Mouse (Mus musculus) thymus, postnatal 25 days (tissue): ENCODE measurements around the gene Lrrc59.
"Not testable (repeated sequence)": the region's sequence is repeated elsewhere in the genome, so short reads cannot be mapped to it uniquely, and the experiment has no call there.

Experiments
- DNase-seq: peaks from one replicate; pipeline ENCODE4 v3.0.0; 2022

Lrrc59 gene

DNA sequence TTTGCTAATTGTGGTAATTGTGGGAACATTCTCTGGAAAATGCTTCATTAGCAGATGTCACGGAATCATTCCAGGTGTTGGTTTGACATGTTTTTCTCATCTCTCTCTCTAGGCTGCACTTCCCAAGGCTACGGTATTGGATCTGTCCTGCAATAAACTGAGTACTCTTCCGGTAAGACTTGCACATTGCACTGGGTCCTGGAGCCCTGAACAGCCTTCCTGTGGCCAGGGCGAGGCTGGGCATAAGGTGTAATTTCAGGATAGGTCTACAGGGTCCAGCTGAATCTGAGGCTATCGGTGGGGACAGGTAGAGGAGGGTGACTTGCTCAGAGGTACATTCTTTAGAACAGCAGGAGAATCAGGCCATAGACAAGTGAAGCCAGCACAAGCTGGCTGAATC is 2.4 kb downstream of the Lrrc59 start:
- DNase-seq, result no peak

- DNase-seq, result no peak
These were observed 3.4 kb downstream of the Lrrc59 start for GRCm38 (mm10) chr11:94632988-94633387.

GRCm38 (mm10) chr11:94634431-94634830 is 4.9 kb downstream of the Lrrc59 start:
- no peak for DNase-seq

DNA sequence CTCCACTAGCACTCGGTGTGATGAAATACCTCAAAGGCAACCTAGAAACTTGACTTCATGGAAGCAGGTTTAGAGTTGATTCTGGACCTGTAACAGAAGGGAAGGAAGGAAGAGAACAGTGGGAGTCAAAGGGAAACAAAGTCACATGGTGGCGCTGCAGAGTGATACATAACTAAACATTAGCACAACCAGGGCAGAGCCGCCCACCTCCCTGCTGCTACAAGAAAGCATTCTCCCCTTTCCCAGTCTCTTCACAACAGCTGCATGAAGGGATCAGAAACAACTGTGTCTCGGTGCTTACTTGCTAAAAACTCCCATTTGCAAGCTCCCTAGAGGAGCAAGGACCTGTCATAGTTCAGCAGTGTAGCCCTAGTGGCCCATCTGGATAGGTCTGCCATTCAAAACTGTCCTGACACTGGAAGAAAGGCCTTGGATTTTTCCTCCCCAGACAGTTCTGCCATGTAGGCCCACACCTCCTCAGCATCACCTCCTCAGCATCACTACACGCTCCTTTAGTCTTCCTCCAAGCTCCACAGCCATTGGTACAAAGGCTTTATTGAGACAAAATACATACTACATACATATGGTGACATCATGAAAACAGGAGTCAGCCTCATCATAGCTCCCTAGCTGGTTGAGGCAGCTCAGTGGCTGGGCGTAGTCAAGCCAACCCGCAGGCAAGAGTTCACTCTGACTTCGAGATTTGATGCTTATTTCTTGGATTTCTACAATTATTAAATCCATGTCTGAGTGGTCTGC is 15.1 kb downstream of the Lrrc59 start:
- no peak for DNase-seq

DNA sequence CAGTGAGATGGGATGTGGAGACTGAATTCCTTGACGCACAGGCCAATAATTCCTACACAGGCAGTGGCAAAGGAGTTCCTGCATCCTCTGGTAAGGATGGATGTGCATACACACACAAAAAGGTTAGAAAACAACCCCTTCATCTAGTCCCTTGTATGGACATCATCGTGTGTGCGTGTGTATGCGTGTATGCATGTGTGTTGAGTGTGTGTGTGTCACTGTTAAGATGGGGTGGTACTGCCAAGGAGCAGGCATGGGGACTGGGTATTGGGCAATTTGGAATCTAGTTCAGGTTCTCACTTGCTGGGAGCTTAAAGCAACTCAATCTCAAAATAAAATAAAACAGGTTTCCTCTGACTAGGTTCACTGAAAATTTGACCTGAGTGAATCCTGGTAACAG is 16.9 kb downstream of the Lrrc59 start:
- no peak for DNase-seq

- DNase-seq, result not testable (repeated sequence)
These were observed 21.7 kb downstream of the Lrrc59 start for GRCm38 (mm10) chr11:94651241-94651640.

DNA sequence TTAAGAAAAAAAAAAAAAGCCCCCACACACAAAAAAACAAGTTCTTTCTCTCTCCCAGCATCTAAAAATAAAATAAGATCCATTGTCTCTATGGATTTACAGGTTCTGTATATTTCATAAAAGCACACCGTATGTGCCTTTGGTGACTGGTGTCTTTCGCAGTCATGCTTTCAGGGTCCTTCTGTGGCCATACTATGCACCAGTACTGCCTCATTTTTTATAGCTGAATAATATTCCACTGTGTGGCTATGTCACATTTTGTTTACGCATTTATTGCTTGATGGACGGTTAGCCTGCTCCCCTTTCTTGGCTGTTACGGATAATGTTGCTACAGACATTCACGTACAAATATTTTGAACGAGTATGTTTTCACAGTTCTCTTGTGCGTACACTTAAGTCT is 23.4 kb downstream of the Lrrc59 start:
- no peak for DNase-seq

DNA sequence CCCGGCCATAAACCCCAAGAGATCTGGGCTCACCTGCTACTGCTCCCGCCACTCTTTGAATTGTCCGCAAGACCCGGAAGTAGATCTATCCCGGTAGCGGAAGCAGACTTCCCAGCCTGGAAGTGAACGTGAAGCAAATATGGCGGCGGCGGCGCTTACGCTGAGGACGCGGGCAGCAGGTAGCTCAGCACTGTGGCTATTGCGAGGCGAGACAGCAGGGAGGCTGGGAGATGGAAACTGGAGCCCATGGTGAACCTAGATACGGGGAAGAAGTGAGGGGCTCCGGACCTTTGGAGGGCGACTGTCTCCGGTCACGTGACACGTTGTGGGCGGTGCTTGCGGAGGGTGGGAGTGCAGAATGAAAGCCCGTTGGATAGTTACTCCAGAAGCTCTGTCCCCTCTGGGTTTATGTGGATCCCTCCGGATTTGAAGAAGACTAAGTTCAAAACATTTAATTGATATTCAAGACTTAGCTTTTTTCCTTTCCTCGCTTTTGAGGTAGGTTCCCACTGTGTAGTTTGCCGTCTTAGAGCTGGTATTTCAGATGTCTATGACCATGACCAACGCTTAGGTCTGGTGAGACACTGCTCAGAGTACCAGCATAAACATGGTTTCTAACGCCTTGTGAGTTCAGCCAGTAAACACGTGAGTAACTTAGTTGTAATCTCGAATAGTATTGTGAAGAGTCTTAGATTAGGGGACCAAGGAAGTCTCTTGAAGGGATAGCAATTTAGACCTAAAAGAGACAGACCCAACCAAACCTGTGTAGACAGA is 24.3 kb downstream of the Lrrc59 start, which contains the start of the genes Mrpl27 and Eme1:
Mrpl27 (plus strand) TSS at position 105 of the 774 bp plus-strand sequence.
Eme1 (minus strand) TSS at position 302 of the 774 bp plus-strand sequence.
- DNase-seq, result peak; percentile 89

GRCm38 (mm10) chr11:94661344-94661743 is 31.8 kb downstream of the Lrrc59 start:
- no peak for DNase-seq

DNA sequence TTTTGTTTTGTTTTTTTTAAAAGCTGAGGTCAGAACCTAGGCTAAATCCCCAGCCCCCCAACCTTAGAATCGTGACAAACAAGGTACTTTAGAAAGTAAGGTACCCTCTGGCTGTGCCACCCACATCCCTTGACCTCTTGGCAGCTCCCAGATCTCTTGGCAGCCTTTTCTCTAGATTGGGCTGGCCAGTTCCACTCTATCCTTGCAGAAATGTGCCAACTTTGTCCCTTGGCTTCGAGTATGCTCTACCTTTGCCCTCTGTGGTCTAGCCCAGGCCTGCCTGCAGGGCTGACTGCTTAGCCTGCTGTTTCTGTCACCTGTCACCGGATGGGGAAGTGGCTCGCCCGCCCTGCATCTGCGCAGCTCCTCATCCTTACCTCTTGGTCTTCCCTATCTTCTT is 35.7 kb downstream of the Lrrc59 start:
- no peak for DNase-seq

DNA sequence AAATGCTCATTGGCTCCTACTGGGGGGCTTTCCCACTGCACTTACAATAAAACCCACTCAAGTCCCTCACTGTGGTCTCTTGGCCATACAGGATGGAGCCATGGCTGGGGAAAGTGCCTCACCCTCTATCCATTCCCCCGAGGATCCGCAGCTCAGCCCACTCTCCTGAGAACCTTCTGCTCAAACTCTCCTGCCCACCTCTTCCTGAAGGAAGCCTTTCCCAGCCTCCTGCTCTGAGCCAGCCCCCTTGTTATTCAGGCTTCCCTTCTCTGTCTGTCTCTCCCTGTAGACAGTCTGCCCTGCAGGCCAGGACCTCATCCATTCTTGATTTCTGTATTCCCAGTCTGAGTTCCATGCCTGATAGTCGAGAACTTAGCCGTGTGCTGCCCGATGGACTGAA is 45.4 kb downstream of the Lrrc59 start:
- DNase-seq, result no peak

DNA sequence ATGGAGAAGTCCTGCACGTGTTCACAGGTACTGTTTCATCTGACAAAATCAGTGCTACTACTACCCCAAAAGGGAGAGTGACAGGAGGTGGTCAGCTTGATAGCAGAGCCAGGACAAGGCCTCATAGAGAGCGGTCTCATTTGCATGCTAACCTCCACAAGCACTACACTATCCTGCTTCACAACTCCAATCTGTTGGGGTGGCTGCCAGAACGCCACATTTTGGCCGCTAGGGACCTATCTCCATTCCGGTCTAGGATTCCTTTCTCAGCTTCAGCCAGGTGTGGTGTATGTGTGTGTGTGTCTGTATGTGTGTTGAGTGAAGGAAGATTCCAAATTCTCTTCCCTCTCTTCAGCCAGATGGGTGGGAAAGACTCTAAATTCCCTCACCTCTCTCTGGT is 45.9 kb downstream of the Lrrc59 start:
- DNase-seq, result no peak

- no peak for DNase-seq
These were observed 46.7 kb downstream of the Lrrc59 start for GRCm38 (mm10) chr11:94676308-94676707.

DNA sequence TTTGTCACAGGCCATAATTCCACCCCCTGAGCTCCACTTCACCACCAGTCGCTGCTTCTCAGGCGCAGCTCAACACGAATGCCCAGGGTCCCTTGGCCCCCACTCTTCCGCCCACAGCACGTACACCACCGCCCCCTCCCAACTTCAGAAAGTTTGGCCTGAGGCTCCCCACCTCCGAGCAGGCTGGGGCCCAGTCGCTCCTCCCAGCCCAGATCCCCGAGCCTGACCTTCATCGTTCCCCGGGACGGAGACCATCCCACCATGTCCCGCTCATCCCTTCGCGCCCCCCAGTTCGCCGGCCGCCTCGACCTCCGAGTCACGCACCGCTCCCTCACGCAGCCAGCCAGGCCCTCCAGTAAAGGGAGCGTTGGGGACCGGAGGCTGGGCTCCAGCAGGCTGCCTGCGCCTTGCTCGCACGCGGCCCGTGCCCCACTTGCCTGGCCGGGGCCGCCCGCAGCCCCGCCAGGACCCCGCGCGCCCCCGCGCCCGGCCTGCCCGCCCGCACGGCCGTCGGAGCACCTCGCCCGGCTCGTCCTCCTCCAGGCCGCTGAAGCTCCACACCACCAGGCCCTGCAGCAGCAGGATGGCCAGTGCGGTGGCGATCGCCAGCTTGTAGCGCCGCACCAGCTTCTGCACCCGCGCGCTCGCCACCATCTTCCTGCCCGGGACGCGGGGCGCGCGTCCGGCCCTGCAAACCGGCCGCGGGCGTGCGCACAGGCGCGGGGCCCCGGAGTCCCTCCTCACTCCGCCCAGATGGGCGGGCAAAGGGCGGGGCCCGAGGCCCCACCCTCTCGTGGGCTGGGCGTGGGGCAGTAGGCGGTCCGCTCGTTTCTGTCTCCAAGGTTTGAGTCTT is 47.4 kb downstream of the Lrrc59 start, which contains the start of gene Xylt2:
Xylt2 (minus strand) TSS at position 762 of the 853 bp plus-strand sequence.
- DNase-seq, result peak; percentile 96

DNA sequence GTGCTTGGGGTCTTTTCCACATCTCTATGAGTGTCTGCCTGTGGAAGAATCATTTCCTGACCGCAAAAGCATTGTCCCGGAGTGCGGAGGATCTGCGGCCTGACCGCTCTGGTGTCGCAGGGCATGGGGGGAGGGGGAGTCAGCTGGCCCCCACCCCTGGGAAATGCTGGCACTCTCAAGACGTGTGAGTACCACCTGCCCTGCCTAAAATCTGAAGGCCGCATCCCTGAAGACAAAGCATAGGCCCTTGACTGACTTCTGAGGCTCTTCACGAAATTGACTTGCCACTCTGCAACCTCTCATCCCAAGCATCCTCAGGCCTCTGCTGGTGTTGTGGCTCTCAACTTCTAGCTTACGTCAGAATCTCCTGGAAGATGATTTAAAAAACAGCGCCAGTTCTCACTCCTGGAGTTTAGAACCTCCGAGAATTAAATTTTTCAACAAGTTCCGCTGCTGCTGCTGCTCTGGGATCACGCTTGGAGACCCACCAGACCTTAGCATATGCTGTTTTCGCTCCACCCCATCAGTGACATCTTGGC is 48.1 kb downstream of the Lrrc59 start:
- DNase-seq, result no peak

- DNase-seq, result no peak
These were observed 51.1 kb downstream of the Lrrc59 start for GRCm38 (mm10) chr11:94680639-94681038.

- DNase-seq, result no peak
These were observed 52.1 kb downstream of the Lrrc59 start for GRCm38 (mm10) chr11:94681640-94682039.

DNA sequence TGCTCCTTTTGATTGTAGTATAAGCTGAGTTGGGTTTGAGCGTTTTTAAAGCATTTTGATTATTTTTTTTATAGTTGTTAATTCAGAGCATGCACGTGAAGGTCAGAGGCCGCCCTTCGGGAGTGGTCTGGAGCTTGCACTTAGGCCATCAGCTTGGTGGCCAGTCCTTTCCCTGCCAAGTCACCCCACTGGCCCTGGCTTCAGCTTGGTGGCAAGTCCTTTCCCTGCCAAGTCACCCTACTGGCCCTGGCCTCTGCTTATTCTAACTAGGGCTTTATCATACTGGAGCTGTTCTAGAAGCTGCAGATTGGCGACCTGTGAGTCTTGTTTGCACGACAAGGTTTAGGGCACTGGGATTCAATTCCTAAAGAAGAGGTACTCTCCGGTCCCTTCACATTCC is 52.9 kb downstream of the Lrrc59 start:
- DNase-seq, result no peak

GRCm38 (mm10) chr11:94687178-94687577 is 57.6 kb downstream of the Lrrc59 start:
- DNase-seq, result no peak

DNA sequence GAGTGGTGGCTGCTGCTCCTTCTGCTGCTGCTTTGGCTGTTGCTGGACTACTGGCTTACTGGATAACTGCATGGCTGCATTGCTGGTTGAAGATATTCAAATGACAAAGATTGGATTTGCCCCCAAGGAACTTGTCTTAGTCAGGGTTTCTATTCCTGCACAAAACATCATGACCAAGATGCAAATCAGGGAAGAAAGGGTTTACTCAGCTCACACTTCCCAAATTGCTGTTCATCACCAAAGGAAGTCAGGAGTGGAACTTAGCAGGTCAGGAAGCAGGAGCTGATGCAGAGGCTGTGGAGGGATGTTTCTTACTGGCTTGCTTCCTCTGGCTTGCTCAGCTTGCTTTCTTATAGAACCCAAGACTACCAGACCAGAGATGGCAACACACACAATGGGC is 62.9 kb downstream of the Lrrc59 start:
- DNase-seq, result not testable (repeated sequence)
